Mouse (Mus musculus) ovary, postnatal 10 days (tissue): Measurements from ENCODE around the gene Parm1.

ENCODE experiments used
- DNase-seq: peaks from one replicate; pipeline ENCODE4 v3.0.0; 2022; ENCODE audit warnings: low spot score

Gene Parm1

DNA sequence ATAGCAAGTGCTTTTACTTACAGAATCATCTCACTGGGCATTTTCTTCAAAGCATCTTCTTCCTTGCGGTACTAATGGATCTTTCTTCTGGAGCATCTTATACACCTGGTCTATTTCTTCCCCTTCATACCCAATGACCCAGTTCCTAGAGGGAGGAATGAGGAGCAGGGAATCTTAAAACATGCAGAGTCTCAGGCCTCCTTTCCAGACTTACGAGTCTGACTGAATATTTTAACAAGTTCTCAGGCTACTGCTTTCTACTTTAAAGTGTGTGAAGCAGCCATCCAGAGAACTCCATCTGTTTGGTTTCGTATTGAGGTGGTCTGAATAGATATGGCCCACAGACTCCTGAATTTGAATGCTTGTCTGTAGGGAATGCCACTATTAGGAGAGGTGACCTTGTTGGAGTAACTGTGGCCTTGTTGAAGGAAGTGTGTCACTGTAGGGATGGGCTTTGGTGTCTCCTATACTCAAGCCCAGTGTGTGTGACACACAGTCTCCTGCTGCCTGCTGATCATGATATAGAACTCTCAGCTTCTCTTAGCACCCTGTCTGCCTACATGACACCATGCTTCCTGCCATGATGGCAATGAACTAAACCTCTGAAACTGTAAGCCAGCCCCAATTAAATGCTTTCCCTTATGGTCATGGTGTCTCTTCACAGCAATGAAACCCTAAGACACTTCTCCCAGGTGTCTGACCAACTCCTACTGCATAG lies 137.1 kb downstream of the Parm1 start:
- no peak for DNase-seq

DNA sequence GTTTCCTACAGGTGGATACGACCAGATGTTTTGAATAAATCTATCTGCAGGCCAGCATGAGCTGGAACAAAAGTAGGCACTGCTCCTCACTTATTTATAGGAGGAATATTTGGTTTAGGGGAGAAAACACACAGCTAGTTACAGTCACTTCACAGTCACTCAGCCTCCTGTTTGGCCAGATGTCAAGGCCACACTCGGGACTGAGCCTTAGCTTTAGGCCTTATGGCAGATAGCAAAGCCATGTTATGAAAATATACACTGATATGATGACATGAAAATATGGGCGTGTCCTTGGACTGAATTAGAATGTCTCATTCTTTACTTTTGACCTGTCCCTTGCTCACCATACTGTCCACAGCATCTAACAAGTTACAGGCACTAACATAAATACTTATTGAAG lies 137.8 kb downstream of the Parm1 start:
- DNase-seq = no peak

DNA sequence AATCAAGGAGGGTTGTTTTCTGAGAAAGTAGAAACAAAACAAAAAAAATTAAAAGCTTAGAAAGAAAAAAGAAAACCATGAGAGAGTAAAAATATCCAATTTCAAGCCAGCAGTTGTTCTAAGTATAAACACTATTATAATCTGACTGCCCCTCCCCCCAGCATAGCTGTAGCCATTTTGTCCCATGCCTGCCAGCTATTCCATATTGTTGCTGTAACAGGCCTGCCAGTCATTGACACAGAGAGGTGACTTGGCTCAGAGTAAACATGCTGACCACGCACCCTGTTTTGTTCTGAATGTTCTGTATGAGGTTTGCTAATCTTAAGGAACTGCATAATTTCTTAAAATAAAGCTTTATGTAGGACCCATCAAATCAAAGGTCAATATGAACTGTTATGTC lies 145.3 kb downstream of the Parm1 start:
- DNase-seq = no peak

DNA sequence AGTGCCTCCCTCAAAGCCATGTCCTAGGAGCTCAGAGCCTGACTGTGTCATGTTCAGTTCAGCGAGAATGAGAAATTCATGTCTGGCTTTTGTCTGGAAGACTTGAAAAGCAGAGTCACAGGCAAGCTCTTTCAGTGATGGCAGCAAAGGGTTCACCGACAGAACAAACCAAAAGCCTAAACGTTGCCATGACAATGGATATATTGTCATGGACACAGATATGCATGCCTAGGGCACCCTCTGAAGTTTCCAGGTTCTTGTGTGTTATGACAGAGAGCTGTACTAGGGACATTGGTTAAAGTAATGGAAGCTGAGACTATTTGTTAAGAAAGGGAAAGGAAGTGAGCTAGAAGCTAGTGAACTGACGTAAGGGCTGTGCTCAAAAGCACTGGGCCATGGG lies 149.7 kb downstream of the Parm1 start:
- DNase-seq = no peak

DNA sequence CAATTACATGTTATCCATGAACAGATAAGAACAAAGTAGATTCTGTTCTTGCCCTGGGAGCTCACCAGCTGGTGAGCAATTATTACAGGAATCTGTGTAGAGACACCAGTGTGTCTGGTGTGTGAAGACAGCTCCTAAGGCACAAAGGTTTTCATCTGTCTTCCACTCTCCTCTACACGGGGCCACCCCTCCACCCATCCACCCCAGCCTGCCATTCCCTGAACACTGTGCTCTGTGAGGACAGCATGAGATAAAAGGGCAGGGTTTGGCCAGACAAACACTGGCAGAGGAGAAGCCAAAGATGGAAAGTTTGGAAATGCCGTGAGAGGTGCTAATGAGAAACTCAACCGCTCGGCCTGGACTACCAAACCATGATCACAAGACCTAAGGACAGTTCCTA lies 151.8 kb downstream of the Parm1 start:
- DNase-seq = no peak
